Mouse (Mus musculus) lung, adult 2 months (tissue): ENCODE results near the gene Macrod2.

Experiments used
- CTCF ChIP-seq: fragments of 200-500 bp; IDR thresholded peaks from 2 replicates; pipeline ENCODE4 v1.5.1; 2011; ENCODE audit warnings: mild to moderate bottlenecking, low read length, control low read depth; ENCODE audit not compliant: insufficient read depth
- POLR2A ChIP-seq: fragments of 200-500 bp; IDR thresholded peaks from 2 replicates; pipeline ENCODE4 v1.6.1; 2011; ENCODE audit warnings: low read depth, mild to moderate bottlenecking, control low read depth, low read length, borderline replicate concordance; ENCODE audit errors: extremely low read depth

DNA sequence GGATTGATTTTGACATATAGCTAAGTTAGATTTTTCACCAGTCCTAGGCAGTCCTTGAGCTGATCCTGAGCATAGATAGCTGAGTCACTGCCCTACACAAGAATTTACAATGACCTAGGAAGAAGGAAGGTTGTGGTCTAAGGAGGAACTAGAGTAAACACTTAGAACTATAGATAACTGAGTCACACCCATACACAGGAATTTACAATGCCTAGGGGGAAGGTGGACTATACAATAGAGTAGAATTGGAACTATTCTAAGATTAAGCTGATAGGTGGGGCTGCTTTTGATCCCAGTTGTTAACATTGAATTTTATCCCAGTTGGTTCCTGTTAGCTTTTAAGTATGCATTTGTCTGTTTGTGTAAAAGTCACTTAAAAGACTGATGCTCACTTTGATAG lies 1998.4 kb downstream of the Macrod2 start:
- TF ChIP-seq POLR2A: no peak
- TF ChIP-seq CTCF: no peak
